Mouse (Mus musculus) cerebellum, adult 2 months (tissue): Measurements from ENCODE around the gene Sorcs2.

Experiments used
- CTCF ChIP-seq: fragments of 200-500 bp; IDR thresholded peaks from 2 replicates; pipeline ENCODE4 v1.5.1; 2011; ENCODE audit warnings: low read depth, mild to moderate bottlenecking, control low read depth, low read length, moderate library complexity, borderline replicate concordance; ENCODE audit not compliant: insufficient read depth
- POLR2A ChIP-seq: fragments of 200-500 bp; IDR thresholded peaks from 2 replicates; pipeline ENCODE4 v1.6.1; 2011; ENCODE audit warnings: low read length, control low read depth, borderline replicate concordance; ENCODE audit not compliant: insufficient read depth

DNA sequence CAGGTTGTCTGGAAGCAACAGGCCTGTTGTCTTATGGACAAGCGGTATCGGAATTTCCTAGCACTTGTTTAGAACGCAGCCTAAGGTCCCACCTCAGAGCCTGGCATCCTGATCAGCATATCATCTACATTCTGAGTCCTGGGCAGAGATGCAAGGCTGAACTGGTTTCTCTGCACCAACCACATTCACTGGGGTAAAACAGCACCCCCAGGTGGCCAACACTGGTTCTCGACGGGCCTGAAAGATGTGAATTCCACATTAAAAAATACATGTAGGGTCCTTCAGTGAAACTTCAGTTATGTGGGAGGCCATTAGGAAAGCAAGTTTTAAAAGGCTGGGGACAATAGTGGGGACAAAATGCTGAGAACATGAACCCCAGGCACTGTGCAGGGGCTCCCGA, 174.2 kb downstream of the Sorcs2 start:
- TF ChIP-seq POLR2A, result no peak
- TF ChIP-seq CTCF, result peak; percentile 43; the same call in 1 of the 2 replicates
